12 mouse cellular contexts compared by ENCODE assay signal in genomic region chr16:25584337-25585069, GRCm38 (mm10).
A peak's percentile ranks its signal among the peaks of the same experiment; 100 is the strongest.
DNase-seq lines count a peak whose midpoint lies in the region; ATAC-seq and TF ChIP-seq lines count a peak whose summit lies in the region.
"Had no signal": no experiment of that assay in that cellular context is flagged by ENCODE, and none has a peak within 500 bp of the region (broad histone marks: within the 10 kb centered on the region; RNA-seq: fewer than 3 reads in every experiment).

No protein-coding gene starts in this region.

- peaks cover 0 to 5% of the 10 kb centered on the region in 2 experiments; a peak in 1 of 4 replicates for H3K4me1 ChIP-seq in heart, embryonic 14.5 days (ENCODE audit: control insufficient read depth in 2 of 2, insufficient read depth in 2 of 2, low read length in 2 of 2)
- H3K4me1 ChIP-seq in lung, embryonic 15.5 days: 0 out of 2 replicates have a peak, but pooled peaks cover 3% of the 10 kb centered on the region
- H3K4me1 ChIP-seq in stomach, postnatal 0 days (replicated peaks; ENCODE audit: control insufficient read depth, insufficient read depth): no peaks in the 10 kb centered on the region
- H3K4me1 ChIP-seq in thymus, adult 2 months (replicated peaks; ENCODE audit: control insufficient read depth, insufficient read depth, low read length): no peaks in the 10 kb centered on the region
- H3K4me1 ChIP-seq: forebrain, embryonic 12.5 days had no signal

- DNase-seq in heart, postnatal 14 days: no peak
- DNase-seq in urinary bladder, postnatal 14 days (ENCODE audit: low spot score): peak; percentile 65
- no peak for DNase-seq in urinary bladder, postnatal 25 days (ENCODE audit: low spot score)
- DNase-seq in stomach, postnatal 0 days (ENCODE audit: low spot score): peak; percentile 66
- no peak for DNase-seq in thymus, adult 2 months
- no peak for DNase-seq in embryo, embryonic 10.5 days (ENCODE audit: low spot score)
- DNase-seq: thymus, postnatal 36 days had no signal

- peak overlapping the region; percentile 46 for H3K4me2 ChIP-seq in heart, embryonic 14.5 days (ENCODE audit: low read length)
- peak overlapping the region; percentile 37; the same call in 1 of the 2 replicates for H3K4me2 ChIP-seq in lung, embryonic 15.5 days
- peak overlapping the region; percentile 39 for H3K4me2 ChIP-seq in stomach, postnatal 0 days (replicated peaks; ENCODE audit: low read depth)
- H3K4me2 ChIP-seq: forebrain, embryonic 12.5 days had no signal

- no peak for ATAC-seq in heart, embryonic 14.5 days (ENCODE audit: insufficient number of reproducible peaks, insufficient read depth, low FRiP score, low read depth)
- peak; percentile 64 for ATAC-seq in lung, embryonic 15.5 days (ENCODE audit: borderline replicate concordance, extremely low read depth, low FRiP score, low TSS enrichment)
- peak; percentile 91 for ATAC-seq in stomach, postnatal 0 days (ENCODE audit: low FRiP score, low TSS enrichment)
- ATAC-seq: hindbrain, postnatal 0 days; midbrain, embryonic 16.5 days had no signal

- H3K36me3 ChIP-seq in heart, embryonic 14.5 days (ENCODE audit: control insufficient read depth, insufficient read depth, low read length): no peaks in the 10 kb centered on the region
- H3K36me3 ChIP-seq in lung, embryonic 15.5 days: no peaks in the 10 kb centered on the region
- no peaks in the 10 kb centered on the region for H3K36me3 ChIP-seq in stomach, postnatal 0 days (ENCODE audit: control insufficient read depth, insufficient read depth, low read length)
- H3K36me3 ChIP-seq in thymus, adult 2 months (ENCODE audit: control insufficient read depth, insufficient read depth, low read length): no peaks in the 10 kb centered on the region
- H3K36me3 ChIP-seq: forebrain, embryonic 12.5 days had no signal

- no peak for TF ChIP-seq EP300 in stomach, postnatal 0 days (optimal IDR thresholded peaks at IDR 0.05)

- WGBS in heart, embryonic 14.5 days: 60% methylated on average over 14 of the region's 14 CpGs
- WGBS in lung, embryonic 15.5 days: 42% methylated on average over 14 of the region's 14 CpGs
- WGBS in stomach, postnatal 0 days: 49% methylated on average over 14 of the region's 14 CpGs
- 81% methylated on average over 14 of the region's 14 CpGs for WGBS in thymus, adult 2 months

- intact Hi-C loops in heart, postnatal 14 days (cut with DNase I): no loop called here

- H3K9ac ChIP-seq in heart, embryonic 14.5 days (ENCODE audit: low read length): no peak overlapping the region
- H3K9ac ChIP-seq in lung, embryonic 15.5 days: no peak overlapping the region
- H3K9ac ChIP-seq in stomach, postnatal 0 days (ENCODE audit: low read length): no peak overlapping the region
- H3K9ac ChIP-seq: forebrain, embryonic 12.5 days had no signal

- no peaks in the 10 kb centered on the region for H3K9me3 ChIP-seq in heart, embryonic 14.5 days (ENCODE audit: control insufficient read depth, low read length)
- H3K9me3 ChIP-seq in lung, embryonic 15.5 days: no peaks in the 10 kb centered on the region
- no peaks in the 10 kb centered on the region for H3K9me3 ChIP-seq in stomach, postnatal 0 days (ENCODE audit: control insufficient read depth, low read length)
- H3K9me3 ChIP-seq: forebrain, embryonic 12.5 days had no signal

- no peaks in the 10 kb centered on the region for H3K27me3 ChIP-seq in heart, embryonic 14.5 days (ENCODE audit: control insufficient read depth, insufficient read depth, low read length)
- H3K27me3 ChIP-seq in lung, embryonic 15.5 days: no peaks in the 10 kb centered on the region
- H3K27me3 ChIP-seq in stomach, postnatal 0 days (ENCODE audit: control insufficient read depth, insufficient read depth, low read length): no peaks in the 10 kb centered on the region
- H3K27me3 ChIP-seq in thymus, adult 2 months (ENCODE audit: control insufficient read depth, insufficient read depth, low read length): no peaks in the 10 kb centered on the region
- H3K27me3 ChIP-seq: forebrain, embryonic 12.5 days had no signal

- no peak for TF ChIP-seq POLR2A in thymus, adult 2 months (IDR thresholded peaks at IDR 0.05; ENCODE audit: control insufficient read depth, extremely low read depth, insufficient read depth, low read length, poor library complexity)

- no peak overlapping the region for H3K4me3 ChIP-seq in heart, embryonic 14.5 days (ENCODE audit: control insufficient read depth in 1 of 2, insufficient read depth in 1 of 2, low read depth in 1 of 2, low read length in 2 of 2)
- no peak overlapping the region for H3K4me3 ChIP-seq in lung, embryonic 15.5 days
- H3K4me3 ChIP-seq in stomach, postnatal 0 days (ENCODE audit: low read depth, low read length): no peak overlapping the region
- no peak overlapping the region for H3K4me3 ChIP-seq in thymus, adult 2 months (ENCODE audit: control insufficient read depth, insufficient read depth, low read length)
- H3K4me3 ChIP-seq: forebrain, embryonic 12.5 days had no signal

- no peak for TF ChIP-seq CTCF in stomach, postnatal 0 days (IDR thresholded peaks at IDR 0.05; ENCODE audit: low read depth)
- TF ChIP-seq CTCF in thymus, adult 2 months (IDR thresholded peaks at IDR 0.05; ENCODE audit: borderline replicate concordance, control insufficient read depth, extremely low read depth, insufficient read depth, low read length, poor library complexity): no peak

- no peak overlapping the region for H3K27ac ChIP-seq in heart, embryonic 14.5 days (replicated peaks in 1 of 2; ENCODE audit: control insufficient read depth in 1 of 2, insufficient read depth in 1 of 2, low read depth in 2 of 2, low read length in 2 of 2)
- peak overlapping the region; percentile 63 for H3K27ac ChIP-seq in lung, embryonic 15.5 days
- H3K27ac ChIP-seq in stomach, postnatal 0 days (replicated peaks): peak overlapping the region; percentile 84
- no peak overlapping the region for H3K27ac ChIP-seq in thymus, adult 2 months (ENCODE audit: control insufficient read depth, insufficient read depth, low read length)
- H3K27ac ChIP-seq: forebrain, embryonic 12.5 days; hindbrain, postnatal 0 days had no signal

Comparison
In these comparisons a context has a peak if more than half of its experiments do, and no peak if none do; other contexts are left out.
1. DNase-seq: peak in urinary bladder, postnatal 14 days (single experiment) and stomach, postnatal 0 days (single experiment); none in heart, postnatal 14 days (0 of 2), urinary bladder, postnatal 25 days (single experiment), thymus, adult 2 months (single experiment) and embryo, embryonic 10.5 days (single experiment).
2. H3K27ac ChIP-seq: peak in lung, embryonic 15.5 days (single experiment) and stomach, postnatal 0 days (single experiment); none in heart, embryonic 14.5 days (0 of 2) and thymus, adult 2 months (single experiment).
3. Peak in every context shown above with its lines, with median percentiles within 50 percentile points of each other: H3K4me2 ChIP-seq.